Mouse (Mus musculus) hindbrain, embryonic 14.5 days (tissue): ENCODE results near the gene Mup14. TPM values are rescaled to one million over a fixed set of nuclear protein-coding genes. Genes with fewer than 3 reads are reported as not detected.
"Not testable (repeated sequence)": the region's sequence is repeated elsewhere in the genome, so short reads cannot be mapped to it uniquely, and the experiment has no call there.

ENCODE experiments used
- ATAC-seq: fragments of 200-750 bp; cut with Nextera tagmentation; 2 replicates; pipeline ENCODE4 v1.8.0; 2017; ENCODE audit warnings: moderate number of reproducible peaks, mild to moderate bottlenecking, moderate TSS enrichment, moderate library complexity; ENCODE audit not compliant: low FRiP score
- DNase-seq: peaks from one replicate; pipeline ENCODE4 v3.0.0-alpha.2; 2015; ENCODE audit warnings: low spot score
- H3K27ac ChIP-seq: fragments of 300-500 bp; sonication (generic); 2 replicates; pipeline ENCODE4 v1.5.1; 2014; ENCODE audit warnings: mild to moderate bottlenecking, moderate library complexity
- H3K27me3 ChIP-seq: fragments of 300-500 bp; sonication (generic); 2 replicates; pipeline ENCODE4 v1.6.1; 2014; ENCODE audit warnings: mild to moderate bottlenecking, low read length, mixed read lengths; ENCODE audit not compliant: control insufficient read depth, insufficient read depth
- H3K36me3 ChIP-seq: fragments of 300-500 bp; sonication (generic); replicated peaks from 2 replicates; pipeline ENCODE4 v1.6.1; 2014; ENCODE audit not compliant: control insufficient read depth, insufficient read depth
- H3K4me1 ChIP-seq: fragments of 300-500 bp; sonication (generic); replicated peaks from 2 replicates; pipeline ENCODE4 v1.6.1; 2014; ENCODE audit warnings: antibody characterized with exemption, low read length, mixed read lengths; ENCODE audit not compliant: control insufficient read depth, insufficient read depth
- H3K4me2 ChIP-seq: fragments of 300-500 bp; sonication (generic); replicated peaks from 2 replicates; pipeline ENCODE4 v1.6.1; 2014; ENCODE audit warnings: mild to moderate bottlenecking, moderate library complexity
- H3K4me3 ChIP-seq: fragments of 300-500 bp; sonication (generic); replicated peaks from 2 replicates; pipeline ENCODE4 v1.5.1; 2014; ENCODE audit warnings: mild to moderate bottlenecking, low read length
- H3K9ac ChIP-seq: fragments of 300-500 bp; sonication (generic); 2 replicates; pipeline ENCODE4 v1.6.1; 2014
- H3K9me3 ChIP-seq: fragments of 300-500 bp; sonication (generic); 2 replicates; pipeline ENCODE4 v1.6.1; 2016; ENCODE audit warnings: low read length; ENCODE audit not compliant: control insufficient read depth
- WGBS: fragments of 180-500 bp; shearing (Covaris S2); extraction: QIAGEN DNeasy Blood & Tissue Kit; methylation state at CpG from one replicate; pipeline ENCODE4 v1.1.7; 2014; 5-methylcytosine and 5-hydroxymethylcytosine counted together
- polyA plus RNA-seq: library from polyadenylated mRNA; unstranded; fragments of >200 nt; fragmentation: Nextera tagmentation; extraction: Ambion mirVana; gene quantifications from 2 replicates; pipeline ENCODE4 v1.2.1, GENCODE M21; 2014

The Mup14 gene
- not detected in 2 replicates for polyA plus RNA-seq

- 97% methylated on average over 4 of the region's 6 CpGs for WGBS
- not testable (repeated sequence) for H3K9me3 ChIP-seq, H3K4me1 ChIP-seq, H3K36me3 ChIP-seq, H3K4me3 ChIP-seq, ATAC-seq, H3K9ac ChIP-seq, H3K27ac ChIP-seq, H3K27me3 ChIP-seq, H3K4me2 ChIP-seq, DNase-seq
Observed at GRCm38 (mm10) chr4:61303900-61304299, at the start of gene Mup14. Gene Mup14 (minus strand): TSS chr4:61304000.

GRCm38 (mm10) chr4:61338108-61338507 lies 34.3 kb upstream of the Mup14 start:
- H3K4me3 ChIP-seq, H3K9ac ChIP-seq, H3K27ac ChIP-seq, H3K36me3 ChIP-seq, DNase-seq, H3K4me1 ChIP-seq, H3K9me3 ChIP-seq, H3K27me3 ChIP-seq, ATAC-seq, H3K4me2 ChIP-seq: not testable (repeated sequence)
- 75% methylated on average over 3 of the region's 5 CpGs for WGBS

Other genes starting within 250 kb of the Mup14 start
- gene Mup13, start 75.7 kb downstream of the Mup14 start, polyA plus RNA-seq, result not detected in 2 replicates
- gene Mup15, start 135.7 kb upstream of the Mup14 start, polyA plus RNA-seq, result not detected in 2 replicates
- not detected in 2 replicates for gene Mup16, start 215.5 kb upstream of the Mup14 start, polyA plus RNA-seq